Mouse (Mus musculus) hindbrain, embryonic 13.5 days (tissue): ENCODE measurements around the gene Ticam1. TPM values are rescaled to one million over a fixed set of nuclear protein-coding genes. Genes with fewer than 3 reads are reported as not detected.
"Not testable (repeated sequence)": the region's sequence is repeated elsewhere in the genome, so short reads cannot be mapped to it uniquely, and the experiment has no call there.

Experiments
- ATAC-seq: fragments of 200-750 bp; cut with Nextera tagmentation; 2 replicates; pipeline ENCODE4 v1.8.0; 2017; ENCODE audit warnings: moderate TSS enrichment; ENCODE audit not compliant: low FRiP score
- H3K27ac ChIP-seq: fragments of 300-500 bp; sonication (generic); 2 replicates; pipeline ENCODE4 v1.5.1; 2015; ENCODE audit warnings: inconsistent platforms, mild to moderate bottlenecking, moderate library complexity
- H3K27me3 ChIP-seq: fragments of 300-500 bp; sonication (generic); 2 replicates; pipeline ENCODE4 v1.6.1; 2015; ENCODE audit warnings: mild to moderate bottlenecking, inconsistent platforms
- H3K36me3 ChIP-seq: fragments of 300-500 bp; sonication (generic); 2 replicates; pipeline ENCODE4 v1.6.1; 2015; ENCODE audit warnings: mild to moderate bottlenecking, inconsistent platforms
- H3K4me1 ChIP-seq: fragments of 300-500 bp; sonication (generic); replicated peaks from 2 replicates; pipeline ENCODE4 v1.6.1; 2015; ENCODE audit warnings: inconsistent platforms
- H3K4me2 ChIP-seq: fragments of 300-500 bp; sonication (generic); 2 replicates; pipeline ENCODE4 v1.6.1; 2015; ENCODE audit warnings: inconsistent platforms, mild to moderate bottlenecking, moderate library complexity
- H3K4me3 ChIP-seq: fragments of 300-500 bp; sonication (generic); 2 replicates; pipeline ENCODE4 v1.5.1; 2015; ENCODE audit warnings: mild to moderate bottlenecking, inconsistent platforms
- H3K9ac ChIP-seq: fragments of 300-500 bp; sonication (generic); 2 replicates; pipeline ENCODE4 v1.6.1; 2015; ENCODE audit warnings: mild to moderate bottlenecking, inconsistent platforms
- H3K9me3 ChIP-seq: fragments of 300-500 bp; sonication (generic); 2 replicates; pipeline ENCODE4 v1.6.1; 2016; ENCODE audit warnings: inconsistent platforms
- WGBS: fragments of 180-500 bp; shearing (Covaris S2); methylation state at CpG from one replicate; pipeline ENCODE4 v1.1.7; 2015; 5-methylcytosine and 5-hydroxymethylcytosine counted together
- polyA plus RNA-seq: library from polyadenylated mRNA; unstranded; fragments of >200 nt; fragmentation: Nextera tagmentation; extraction: Ambion mirVana; gene quantifications from 2 replicates; pipeline ENCODE4 v1.2.1, GENCODE M21; 2015

Gene Ticam1
- polyA plus RNA-seq, 1 experiment from 2014 or later, result 1.4 TPM

GRCm38 (mm10) chr17:56272644-56273043, 3.9 kb downstream of the Ticam1 start:
- H3K36me3 ChIP-seq, result peaks cover 8% of the 10 kb centered on the region
- H3K4me2 ChIP-seq, result no peak overlapping the region
- H3K4me3 ChIP-seq, result no peak overlapping the region
- no peak overlapping the region for H3K27ac ChIP-seq
- H3K9me3 ChIP-seq, result no peaks in the 10 kb centered on the region
- peaks cover 24% of the 10 kb centered on the region for H3K4me1 ChIP-seq
- no peak for ATAC-seq
- no peaks in the 10 kb centered on the region for H3K27me3 ChIP-seq
- no peak overlapping the region for H3K9ac ChIP-seq
- WGBS, result 80% methylated on average over 3 of the region's 3 CpGs

- no peak overlapping the region for H3K9ac ChIP-seq
- no peaks in the 10 kb centered on the region for H3K9me3 ChIP-seq
- peaks cover 17% of the 10 kb centered on the region for H3K4me1 ChIP-seq
- no peak overlapping the region for H3K4me3 ChIP-seq
- H3K36me3 ChIP-seq, result peaks cover 8% of the 10 kb centered on the region
- no peak for ATAC-seq
- H3K27ac ChIP-seq, result no peak overlapping the region
- H3K27me3 ChIP-seq, result no peaks in the 10 kb centered on the region
- WGBS, result 87% methylated on average over 12 of the region's 12 CpGs
- H3K4me2 ChIP-seq, result no peak overlapping the region
Measured at GRCm38 (mm10) chr17:56271609-56272253, 4.9 kb downstream of the Ticam1 start.

DNA sequence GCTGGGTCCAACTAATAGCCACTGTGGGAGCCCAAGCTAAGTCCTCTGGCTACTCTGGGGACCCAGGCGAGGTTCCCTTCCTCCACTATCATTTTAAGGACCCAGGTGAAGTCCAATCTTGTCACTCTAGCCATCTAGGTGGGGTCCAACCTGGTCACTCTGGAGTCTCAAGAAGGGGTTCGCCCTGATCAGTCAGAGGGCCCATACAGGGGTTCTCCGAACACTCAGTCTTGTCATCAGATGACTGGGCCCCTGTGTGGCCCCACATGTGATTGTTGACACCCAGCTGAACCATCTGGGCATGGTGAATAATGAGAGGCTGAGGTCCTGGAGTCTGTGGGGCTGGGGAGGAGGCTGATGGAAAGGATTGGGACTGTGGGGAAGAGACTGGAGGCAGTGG, 6.8 kb downstream of the Ticam1 start:
- Histone ChIP-seq H3K27me3 (no peaks in the 10 kb centered on the region), H3K36me3 (peaks cover 18% of the 10 kb centered on the region), H3K9me3 (no peaks in the 10 kb centered on the region), H3K9ac (peak overlapping the region; percentile 74), H3K4me3 (peak overlapping the region; percentile 40), H3K4me2 (peak overlapping the region; percentile 69), H3K4me1 (peaks cover 9% of the 10 kb centered on the region), H3K27ac (peak overlapping the region; percentile 87)
- ATAC-seq, result peak; percentile 43
- WGBS, result 83% methylated on average over 3 of the region's 3 CpGs

DNA sequence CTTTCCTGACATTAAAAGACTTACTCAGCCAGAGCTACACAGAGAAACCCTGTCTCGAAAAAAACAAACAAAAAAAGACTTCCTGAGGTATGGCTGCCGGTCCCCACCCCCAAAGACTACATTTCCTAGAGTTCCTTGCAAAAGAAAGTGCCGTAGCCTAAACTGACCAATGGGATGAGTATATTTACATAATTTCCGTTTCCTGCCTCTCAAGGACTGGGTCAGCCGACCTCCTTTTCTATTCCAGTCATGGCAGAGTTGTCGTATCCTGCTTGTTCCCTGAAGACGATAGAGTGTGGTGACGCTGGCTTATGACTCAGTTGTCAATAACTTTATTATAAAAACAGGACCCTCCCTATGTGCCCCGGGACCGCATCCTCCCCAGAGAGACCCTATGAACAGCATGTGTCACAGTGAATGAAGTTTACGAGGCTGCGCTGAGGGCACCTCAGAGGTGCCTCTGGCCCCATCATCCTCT, 7.4 kb downstream of the Ticam1 start:
- Histone ChIP-seq H3K4me1 (peaks cover 9% of the 10 kb centered on the region), H3K9ac (peak overlapping the region; percentile 74), H3K27ac (peak overlapping the region; percentile 87), H3K9me3 (no peaks in the 10 kb centered on the region), H3K27me3 (no peaks in the 10 kb centered on the region), H3K4me2 (peak overlapping the region; percentile 69), H3K36me3 (peaks cover 21% of the 10 kb centered on the region), H3K4me3 (peak overlapping the region; percentile 40)
- peak; percentile 83 for ATAC-seq
- WGBS, result 22% methylated on average over 12 of the region's 12 CpGs

- peaks cover 36% of the 10 kb centered on the region for H3K36me3 ChIP-seq
- H3K9ac ChIP-seq, result no peak overlapping the region
- H3K27me3 ChIP-seq, result no peaks in the 10 kb centered on the region
- H3K4me3 ChIP-seq, result no peak overlapping the region
- peaks cover 32% of the 10 kb centered on the region for H3K4me1 ChIP-seq
- no peak overlapping the region for H3K27ac ChIP-seq
- WGBS, result 71% methylated on average over 3 of the region's 3 CpGs
- no peak overlapping the region for H3K4me2 ChIP-seq
- ATAC-seq, result no peak
- H3K9me3 ChIP-seq, result no peaks in the 10 kb centered on the region
Measured at GRCm38 (mm10) chr17:56266271-56266670, 10.3 kb downstream of the Ticam1 start.

GRCm38 (mm10) chr17:56265869-56266268, 10.7 kb downstream of the Ticam1 start:
- Histone ChIP-seq H3K4me3 (no peak overlapping the region), H3K4me1 (peaks cover 36% of the 10 kb centered on the region), H3K4me2 (no peak overlapping the region), H3K9ac (no peak overlapping the region), H3K27me3 (no peaks in the 10 kb centered on the region), H3K27ac (no peak overlapping the region), H3K9me3 (no peaks in the 10 kb centered on the region), H3K36me3 (peaks cover 36% of the 10 kb centered on the region)
- no peak for ATAC-seq
- 92% methylated on average over 3 of the region's 3 CpGs for WGBS

DNA sequence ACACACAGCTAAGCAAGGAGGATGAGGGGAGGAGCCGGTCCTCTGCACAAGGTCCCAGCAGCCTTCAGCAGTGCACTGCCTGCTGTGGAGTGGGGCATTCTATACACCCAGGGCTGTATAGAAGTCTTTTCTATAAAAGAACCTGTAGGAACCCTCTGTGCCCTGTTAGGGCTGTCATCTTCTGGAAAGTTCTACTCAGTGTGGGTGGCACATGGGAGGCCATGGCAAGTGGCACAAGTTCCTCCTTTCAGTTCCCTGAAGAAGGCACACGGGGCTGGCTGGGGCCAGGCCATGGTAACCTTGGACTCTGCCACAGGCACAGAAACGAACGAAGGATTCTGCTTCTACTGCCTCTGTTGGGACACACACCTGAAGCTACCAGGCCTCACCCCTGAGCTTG, 11.6 kb downstream of the Ticam1 start:
- Histone ChIP-seq H3K9ac (no peak overlapping the region), H3K27ac (no peak overlapping the region), H3K4me2 (no peak overlapping the region), H3K27me3 (no peaks in the 10 kb centered on the region), H3K9me3 (no peaks in the 10 kb centered on the region), H3K4me3 (no peak overlapping the region), H3K36me3 (peaks cover 44% of the 10 kb centered on the region), H3K4me1 (peaks cover 45% of the 10 kb centered on the region)
- 92% methylated on average over 4 of the region's 4 CpGs for WGBS
- no peak for ATAC-seq

DNA sequence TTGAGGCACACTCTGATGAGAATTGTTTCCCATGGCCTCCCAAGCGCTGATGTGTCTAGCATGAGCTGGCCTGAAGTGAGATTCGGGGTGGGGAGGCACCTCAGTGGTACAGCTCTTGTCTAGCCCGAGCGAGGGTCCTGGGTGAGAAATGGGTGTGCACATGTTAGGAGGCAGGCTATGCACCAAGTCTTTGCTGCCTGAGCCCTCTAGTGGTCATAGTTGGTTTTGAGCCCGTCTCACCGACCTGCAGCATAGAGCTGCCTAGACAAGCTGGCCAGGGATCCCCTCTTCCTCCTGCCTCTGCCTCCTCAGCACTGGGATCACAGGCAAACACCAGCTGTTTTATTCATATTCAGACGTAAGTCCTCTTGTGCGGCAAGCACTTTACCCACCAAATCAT, 12.6 kb downstream of the Ticam1 start:
- Histone ChIP-seq H3K4me1 (peaks cover 48% of the 10 kb centered on the region), H3K36me3 (peaks cover 54% of the 10 kb centered on the region), H3K27me3 (no peaks in the 10 kb centered on the region), H3K27ac (no peak overlapping the region), H3K9me3 (no peaks in the 10 kb centered on the region), H3K4me3 (no peak overlapping the region), H3K9ac (no peak overlapping the region), H3K4me2 (no peak overlapping the region)
- peak; percentile 57 for ATAC-seq
- 22% methylated on average over 8 of the region's 8 CpGs for WGBS

GRCm38 (mm10) chr17:56262645-56263094, 13.9 kb downstream of the Ticam1 start:
- Histone ChIP-seq H3K9ac (peak overlapping the region; percentile 9; the same call in 1 of the 2 replicates), H3K27me3 (no peaks in the 10 kb centered on the region), H3K27ac (no peak overlapping the region), H3K4me3 (no peak overlapping the region), H3K4me1 (peaks cover 60% of the 10 kb centered on the region), H3K36me3 (peaks cover 64% of the 10 kb centered on the region), H3K9me3 (no peaks in the 10 kb centered on the region), H3K4me2 (no peak overlapping the region)
- 94% methylated on average over 3 of the region's 3 CpGs for WGBS
- no peak for ATAC-seq

GRCm38 (mm10) chr17:56261166-56261565, 15.4 kb downstream of the Ticam1 start:
- H3K9ac ChIP-seq, result peak overlapping the region; percentile 49; the same call in 1 of the 2 replicates
- no peaks in the 10 kb centered on the region for H3K9me3 ChIP-seq
- H3K27me3 ChIP-seq, result no peaks in the 10 kb centered on the region
- no peak overlapping the region for H3K4me3 ChIP-seq
- peaks cover 64% of the 10 kb centered on the region for H3K36me3 ChIP-seq
- no peak overlapping the region for H3K4me2 ChIP-seq
- 75% methylated on average over 3 of the region's 3 CpGs for WGBS
- no peak for ATAC-seq
- H3K27ac ChIP-seq, result no peak overlapping the region
- H3K4me1 ChIP-seq, result peaks cover 64% of the 10 kb centered on the region

DNA sequence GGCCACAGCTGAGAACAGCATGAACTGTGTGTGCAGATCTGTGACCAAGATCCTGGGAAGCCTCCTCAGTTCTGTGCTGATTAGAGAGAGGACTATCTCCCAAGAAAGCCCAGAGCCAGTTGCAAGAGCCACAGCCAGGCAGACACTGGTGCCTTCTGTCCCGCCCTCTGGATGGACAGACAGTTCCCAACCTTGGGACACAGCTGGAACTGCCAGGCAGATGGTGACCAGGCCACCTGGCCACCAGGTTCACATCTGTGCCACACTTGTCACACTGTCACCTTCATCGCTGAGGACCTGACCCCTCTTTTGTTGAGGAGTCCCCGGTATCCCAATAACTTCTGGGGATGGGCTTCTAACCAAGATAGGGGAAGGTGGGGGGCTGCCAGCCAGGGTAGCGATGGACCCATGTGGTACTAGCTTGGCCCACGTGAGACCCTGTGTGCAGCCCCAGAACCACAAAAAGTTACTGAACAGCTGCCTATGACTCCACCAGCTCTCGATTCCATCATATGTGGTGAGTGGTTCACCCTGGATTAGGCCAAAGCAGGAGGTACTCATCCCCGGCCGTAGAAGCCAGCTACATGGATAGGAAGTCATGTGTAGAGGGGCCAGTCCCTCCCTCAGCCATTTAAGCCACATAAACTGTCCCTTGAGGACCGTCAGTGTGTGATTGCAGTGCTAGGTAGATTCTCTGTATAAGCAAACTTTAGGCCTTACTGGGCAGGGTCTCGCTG, 17.1 kb downstream of the Ticam1 start:
- H3K9ac ChIP-seq, result peak overlapping the region; percentile 49
- 91% methylated on average over 10 of the region's 10 CpGs for WGBS
- H3K36me3 ChIP-seq, result peaks cover 51% of the 10 kb centered on the region
- no peaks in the 10 kb centered on the region for H3K27me3 ChIP-seq
- H3K4me1 ChIP-seq, result peaks cover 75% of the 10 kb centered on the region
- no peak overlapping the region; the same call in 1 of the 2 replicates for H3K4me3 ChIP-seq
- ATAC-seq, result no peak
- H3K27ac ChIP-seq, result no peak overlapping the region
- no peaks in the 10 kb centered on the region for H3K9me3 ChIP-seq
- H3K4me2 ChIP-seq, result peak overlapping the region; percentile 40

GRCm38 (mm10) chr17:56258812-56259211, 17.8 kb downstream of the Ticam1 start:
- ATAC-seq, H3K27me3 ChIP-seq, H3K4me3 ChIP-seq, H3K9me3 ChIP-seq, H3K27ac ChIP-seq: not testable (repeated sequence)
- H3K4me1 ChIP-seq, result peaks cover 71% of the 10 kb centered on the region
- H3K9ac ChIP-seq, result peak overlapping the region; percentile 49; the same call in 1 of the 2 replicates
- H3K4me2 ChIP-seq, result peak overlapping the region; percentile 40
- peaks cover 51% of the 10 kb centered on the region for H3K36me3 ChIP-seq
- WGBS, result 82% methylated on average over 2 of the region's 2 CpGs
